Mouse (Mus musculus) thymus, postnatal 14 days (tissue): ENCODE data around the gene Tmem9b.
A peak's percentile ranks its signal among the peaks of the same experiment; 100 is the strongest.

ENCODE experiments used
- DNase-seq: peaks from one replicate; pipeline ENCODE4 v3.0.0; 2021

The Tmem9b gene

GRCm38 (mm10) chr7:109734806-109735205, 17.9 kb downstream of the Tmem9b start:
- no peak for DNase-seq

- no peak for DNase-seq
Measured at GRCm38 (mm10) chr7:109731626-109732025, 21.0 kb downstream of the Tmem9b start, which contains the start of gene Ascl3. Gene Ascl3 (minus strand): TSS chr7:109731726.

GRCm38 (mm10) chr7:109723697-109724096, 29.0 kb downstream of the Tmem9b start, which contains the start of gene BC051019:
Gene BC051019 (minus strand): TSS chr7:109723850.
- no peak for DNase-seq

GRCm38 (mm10) chr7:109723114-109723513, 29.6 kb downstream of the Tmem9b start:
- DNase-seq: no peak

GRCm38 (mm10) chr7:109722618-109723017, 30.1 kb downstream of the Tmem9b start:
- peak; percentile 29 for DNase-seq

- DNase-seq: peak; percentile 29
Measured at GRCm38 (mm10) chr7:109719286-109719685, 33.4 kb downstream of the Tmem9b start.

- DNase-seq: no peak
Measured at GRCm38 (mm10) chr7:109713434-109713982, 39.2 kb downstream of the Tmem9b start.

- no peak for DNase-seq
Measured at GRCm38 (mm10) chr7:109712198-109712597, 40.5 kb downstream of the Tmem9b start.

- no peak for DNase-seq
Measured at GRCm38 (mm10) chr7:109710069-109710468, 42.6 kb downstream of the Tmem9b start.

- DNase-seq: no peak
Measured at GRCm38 (mm10) chr7:109708961-109709382, 43.7 kb downstream of the Tmem9b start.

GRCm38 (mm10) chr7:109707023-109707785, 45.5 kb downstream of the Tmem9b start:
- DNase-seq: peak; percentile 57

- DNase-seq: no peak
Measured at GRCm38 (mm10) chr7:109704461-109704860, 48.2 kb downstream of the Tmem9b start.

GRCm38 (mm10) chr7:109704016-109704377, 48.7 kb downstream of the Tmem9b start:
- no peak for DNase-seq

- DNase-seq: peak; percentile 99
Measured at GRCm38 (mm10) chr7:109703190-109704015, 49.3 kb downstream of the Tmem9b start, which contains the start of the genes St5 and Akip1. Gene St5 (minus strand): TSS chr7:109703605. Gene Akip1 (plus strand): TSS chr7:109703690.

GRCm38 (mm10) chr7:109702721-109703120, 50.0 kb downstream of the Tmem9b start:
- DNase-seq: no peak

GRCm38 (mm10) chr7:109700213-109700612, 52.5 kb downstream of the Tmem9b start:
- DNase-seq: no peak

- no peak for DNase-seq
Measured at GRCm38 (mm10) chr7:109695339-109695726, 57.3 kb downstream of the Tmem9b start.

GRCm38 (mm10) chr7:109694576-109695338, 57.9 kb downstream of the Tmem9b start:
- no peak for DNase-seq

- no peak for DNase-seq
Measured at GRCm38 (mm10) chr7:109690961-109691360, 61.7 kb downstream of the Tmem9b start.

GRCm38 (mm10) chr7:109690101-109690500, 62.6 kb downstream of the Tmem9b start:
- no peak for DNase-seq

- no peak for DNase-seq
Measured at GRCm38 (mm10) chr7:109686585-109687128, 66.0 kb downstream of the Tmem9b start.
